Mouse (Mus musculus) forebrain, embryonic 11.5 days (tissue): Measurements from ENCODE around the gene Khdc4. TPM values are rescaled to one million over a fixed set of nuclear protein-coding genes. Genes with fewer than 3 reads are reported as not detected.
A peak's percentile ranks its signal among the peaks of the same experiment; 100 is the strongest.

ENCODE experiments used
- ATAC-seq: fragments of 200-750 bp; cut with Nextera tagmentation; replicated peaks from 2 replicates; pipeline ENCODE4 v1.8.0; 2017; ENCODE audit warnings: moderate TSS enrichment; ENCODE audit not compliant: low FRiP score
- DNase-seq: peaks from one replicate; pipeline ENCODE4 v3.0.0-alpha.2; 2017; ENCODE audit warnings: low spot score
- H3K27ac ChIP-seq: fragments of 300-500 bp; sonication (generic); 2 replicates; pipeline ENCODE4 v1.5.1; 2014; ENCODE audit warnings: low read depth, low read length
- H3K27me3 ChIP-seq: fragments of 300-500 bp; sonication (generic); 2 replicates; pipeline ENCODE4 v1.6.1; 2014; ENCODE audit warnings: mild to moderate bottlenecking, low read length, mixed read lengths; ENCODE audit not compliant: control insufficient read depth, insufficient read depth
- H3K36me3 ChIP-seq: fragments of 300-500 bp; sonication (generic); 2 replicates; pipeline ENCODE4 v1.6.1; 2014; ENCODE audit warnings: mild to moderate bottlenecking, low read length, moderate library complexity, mixed read lengths; ENCODE audit not compliant: control insufficient read depth, insufficient read depth
- H3K4me1 ChIP-seq: fragments of 300-500 bp; sonication (generic); replicated peaks from 2 replicates; pipeline ENCODE4 v1.6.1; 2014; ENCODE audit warnings: low read length, mixed read lengths; ENCODE audit not compliant: control insufficient read depth, insufficient read depth
- H3K4me2 ChIP-seq: fragments of 300-500 bp; sonication (generic); 2 replicates; pipeline ENCODE4 v1.6.1; 2014; ENCODE audit warnings: low read depth, mild to moderate bottlenecking, low read length, moderate library complexity, mixed read lengths; ENCODE audit not compliant: severe bottlenecking
- H3K4me3 ChIP-seq: fragments of 300-500 bp; sonication (generic); 2 replicates; pipeline ENCODE4 v1.5.1; 2014; ENCODE audit warnings: low read depth, low read length
- H3K9ac ChIP-seq: fragments of 300-500 bp; sonication (generic); 2 replicates; pipeline ENCODE4 v1.6.1; 2014; ENCODE audit warnings: low read length
- H3K9me3 ChIP-seq: fragments of 300-500 bp; sonication (generic); 2 replicates; pipeline ENCODE4 v1.6.1; 2016; ENCODE audit warnings: low read length, mixed read lengths; ENCODE audit not compliant: control insufficient read depth
- WGBS: fragments of 180-500 bp; shearing (Covaris S2); extraction: QIAGEN DNeasy Blood & Tissue Kit; methylation state at CpG from one replicate; pipeline ENCODE4 v1.1.7; 2014; 5-methylcytosine and 5-hydroxymethylcytosine counted together
- polyA plus RNA-seq: library from polyadenylated mRNA; unstranded; fragments of >200 nt; fragmentation: Nextera tagmentation; extraction: Ambion mirVana; gene quantifications from 2 replicates; pipeline ENCODE4 v1.2.1, GENCODE M21; 2014

Khdc4 gene
- 111 and 116 TPM in 2 replicates for polyA plus RNA-seq

DNA sequence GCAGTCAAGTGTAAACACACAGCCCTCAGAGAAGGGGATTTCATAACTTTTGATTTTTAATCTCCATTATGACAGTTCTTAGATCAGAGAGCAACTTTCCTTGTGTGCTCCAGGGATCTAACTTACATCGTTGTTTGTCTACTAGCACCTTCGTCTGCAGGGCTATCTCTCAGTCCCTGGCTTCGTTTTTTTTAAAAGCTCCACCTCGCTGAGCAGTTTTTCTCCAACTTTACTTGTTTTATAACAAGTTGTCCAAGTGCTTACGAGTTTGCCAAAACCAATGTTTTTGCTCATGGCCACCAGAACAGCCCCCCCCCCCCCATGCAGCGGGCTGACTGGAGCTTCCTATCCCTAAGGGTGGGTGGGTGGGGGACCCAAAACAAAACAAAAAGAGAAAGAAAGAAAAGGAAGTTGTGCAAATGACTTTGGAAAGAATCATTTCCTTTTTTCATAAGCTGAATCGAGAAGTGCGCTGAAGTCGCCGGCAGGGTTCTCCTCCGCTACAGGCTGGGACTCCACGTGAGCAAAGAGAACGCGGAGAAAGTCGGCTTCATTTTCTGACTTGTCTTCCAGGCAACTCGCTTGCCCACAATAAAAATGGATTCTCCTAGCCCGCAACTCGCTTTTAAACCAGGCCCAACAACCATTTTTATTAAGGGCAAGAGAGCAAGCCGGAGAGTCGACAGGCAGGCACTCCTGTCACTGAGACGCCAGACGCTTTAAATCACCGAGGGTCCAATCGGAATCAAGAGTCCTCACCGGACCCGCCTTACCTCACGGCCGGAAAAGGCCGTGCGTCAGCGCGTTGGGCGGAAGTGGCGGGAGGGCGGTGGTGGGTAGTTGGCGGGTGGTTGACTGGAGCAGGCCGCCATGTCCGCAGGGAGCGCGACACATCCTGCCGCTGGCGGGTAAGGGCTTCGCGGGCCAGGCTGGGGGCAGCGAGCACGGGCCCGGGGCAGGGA lies at the start of gene Khdc4:
Gene Khdc4 (plus strand): TSS at position 824 of the 962 bp plus-strand sequence.
- under 1% methylated on average over 47 of the region's 47 CpGs for WGBS
- Histone ChIP-seq H3K36me3 (peaks cover 12% of the 10 kb centered on the region), H3K27me3 (no peaks in the 10 kb centered on the region), H3K4me3 (peak within 1 kb of the TSS; percentile 90), H3K27ac (peak within 1 kb of the TSS; percentile 88), H3K9ac (peak within 1 kb of the TSS; percentile 97), H3K4me1 (no peaks in the 10 kb centered on the region; the same call in 1 of the 2 replicates), H3K9me3 (no peaks in the 10 kb centered on the region), H3K4me2 (peak within 1 kb of the TSS; percentile 78)
- ATAC-seq (peak; percentile 99), DNase-seq (peak; percentile 98)

DNA sequence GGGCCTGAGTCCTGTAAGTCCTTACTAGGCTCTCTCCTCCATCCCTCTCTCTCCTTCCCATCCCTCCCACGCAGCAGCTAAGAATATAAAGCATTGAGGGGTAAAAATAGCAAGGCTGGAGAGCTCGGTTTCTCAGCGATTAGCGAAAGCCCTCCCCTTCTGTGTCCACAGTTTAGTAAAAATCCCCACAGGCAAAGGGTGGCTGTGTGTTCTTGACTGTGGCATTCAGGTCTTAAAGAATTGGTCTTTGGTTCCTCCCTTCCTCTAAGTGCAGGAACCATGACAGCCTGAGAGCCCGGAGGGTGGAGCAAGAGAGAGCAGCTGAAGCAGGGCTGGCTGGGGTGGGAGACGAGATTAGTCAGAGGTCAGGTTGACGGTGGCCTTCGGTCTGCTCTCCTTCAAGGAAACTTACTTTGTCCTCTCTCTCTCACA lies 49.0 kb upstream of the Khdc4 start:
- H3K27ac ChIP-seq: no peak overlapping the region
- no peak for ATAC-seq
- H3K9me3 ChIP-seq: no peaks in the 10 kb centered on the region
- DNase-seq: peak; percentile 44
- WGBS: 95% methylated on average over 8 of the region's 8 CpGs
- H3K27me3 ChIP-seq: no peaks in the 10 kb centered on the region
- H3K4me3 ChIP-seq: no peak overlapping the region
- no peak overlapping the region for H3K9ac ChIP-seq
- no peaks in the 10 kb centered on the region for H3K4me1 ChIP-seq
- H3K36me3 ChIP-seq: peaks cover 41% of the 10 kb centered on the region
- H3K4me2 ChIP-seq: no peak overlapping the region

DNA sequence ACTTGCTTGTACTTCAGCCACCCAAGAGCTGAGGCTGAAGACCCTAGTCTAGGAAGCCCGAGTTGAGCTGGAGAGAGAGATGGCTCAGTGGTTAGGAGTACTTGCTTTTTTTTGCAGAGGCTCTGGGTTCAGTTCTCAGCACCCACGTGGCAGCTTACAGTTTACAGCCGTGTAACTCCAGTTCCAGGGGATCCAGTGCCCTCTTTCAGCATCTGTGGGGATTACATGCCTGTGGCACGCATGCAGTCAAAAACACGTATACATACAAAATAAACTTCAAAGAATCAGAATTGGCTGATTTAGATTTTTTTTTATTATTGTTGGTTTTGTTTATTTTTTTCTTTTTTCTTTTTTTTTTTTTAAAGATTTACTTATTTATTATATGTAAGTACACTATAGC lies 48.5 kb upstream of the Khdc4 start:
- H3K4me1 ChIP-seq: no peaks in the 10 kb centered on the region
- H3K27ac ChIP-seq: no peak overlapping the region
- H3K27me3 ChIP-seq: no peaks in the 10 kb centered on the region
- H3K4me3 ChIP-seq: no peak overlapping the region
- no peaks in the 10 kb centered on the region for H3K9me3 ChIP-seq
- WGBS: 95% methylated on average over 5 of the region's 5 CpGs
- no peak overlapping the region for H3K4me2 ChIP-seq
- ATAC-seq: no peak
- no peak for DNase-seq
- no peak overlapping the region for H3K9ac ChIP-seq
- peaks cover 41% of the 10 kb centered on the region for H3K36me3 ChIP-seq

DNA sequence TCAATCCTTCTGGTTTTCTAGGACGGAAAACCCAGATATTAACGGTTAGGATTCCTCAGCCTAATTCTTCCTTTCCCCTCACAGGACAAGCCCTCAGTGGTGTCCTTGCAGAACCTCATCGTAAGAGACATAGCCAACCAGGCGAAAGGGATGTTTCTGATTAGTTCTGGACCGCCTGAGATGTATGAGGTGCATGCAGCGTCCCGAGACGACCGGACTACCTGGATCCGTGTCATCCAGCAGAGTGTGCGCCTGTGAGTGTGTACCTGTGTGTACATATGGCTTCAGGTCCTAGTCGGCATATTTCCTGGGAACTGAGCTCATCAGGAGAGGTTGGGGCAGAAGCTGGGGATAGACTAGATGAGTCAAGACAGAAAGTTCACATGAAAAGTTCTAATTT lies 46.4 kb upstream of the Khdc4 start:
- Histone ChIP-seq H3K4me3 (no peak overlapping the region), H3K4me2 (no peak overlapping the region), H3K27ac (no peak overlapping the region), H3K27me3 (no peaks in the 10 kb centered on the region), H3K4me1 (no peaks in the 10 kb centered on the region), H3K36me3 (peaks cover 35% of the 10 kb centered on the region), H3K9me3 (no peaks in the 10 kb centered on the region), H3K9ac (no peak overlapping the region)
- WGBS: 95% methylated on average over 12 of the region's 12 CpGs
- ATAC-seq (no peak), DNase-seq (no peak)

DNA sequence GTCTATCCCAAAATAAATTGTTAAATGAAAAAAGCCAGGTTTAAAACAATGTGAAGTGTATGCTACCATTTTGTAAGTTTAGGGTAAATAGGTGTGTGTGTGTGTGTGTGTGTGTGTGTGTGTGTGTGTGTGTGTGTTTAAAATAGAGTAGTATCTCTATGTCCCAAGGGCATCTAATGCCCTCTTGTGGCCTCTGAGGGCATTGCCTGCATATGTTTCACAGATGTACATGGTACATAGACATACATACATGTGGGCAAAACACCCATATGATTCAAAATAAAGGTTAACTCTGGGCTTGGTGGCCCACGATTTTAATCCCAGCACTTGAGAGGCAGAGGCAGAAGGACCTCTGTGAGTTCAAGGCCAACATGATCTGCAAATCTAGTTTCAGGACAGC lies 44.9 kb upstream of the Khdc4 start:
- peak; percentile 70 for DNase-seq
- Histone ChIP-seq H3K9ac (no peak overlapping the region), H3K4me3 (no peak overlapping the region), H3K27me3 (no peaks in the 10 kb centered on the region), H3K9me3 (no peaks in the 10 kb centered on the region), H3K4me2 (no peak overlapping the region), H3K4me1 (no peaks in the 10 kb centered on the region), H3K27ac (no peak overlapping the region), H3K36me3 (peaks cover 27% of the 10 kb centered on the region)
- WGBS: 81% methylated on average over 1 of the region's 1 CpGs
- no peak for ATAC-seq

DNA sequence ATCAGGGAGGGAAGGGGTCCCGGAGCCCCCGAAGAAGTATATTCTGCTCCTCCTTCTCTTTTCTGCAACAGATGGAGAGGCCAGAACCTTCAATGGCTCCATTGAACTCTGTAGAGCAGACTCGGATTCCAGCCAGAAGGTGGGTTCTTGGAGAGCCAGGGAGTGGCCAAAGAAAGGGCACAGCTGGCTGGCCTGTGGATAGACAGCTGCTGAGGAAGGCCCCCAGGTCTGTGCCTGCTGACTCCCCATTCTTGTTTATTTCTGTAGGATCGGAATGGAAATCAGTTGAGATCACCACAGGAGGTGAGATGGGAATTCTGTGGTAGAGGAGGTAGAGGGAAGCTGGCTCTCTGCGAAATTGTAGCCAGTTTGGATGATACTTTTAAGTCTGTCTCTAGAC lies 42.5 kb upstream of the Khdc4 start:
- Histone ChIP-seq H3K4me3 (no peak overlapping the region), H3K36me3 (peaks cover 31% of the 10 kb centered on the region), H3K9ac (no peak overlapping the region), H3K9me3 (no peaks in the 10 kb centered on the region), H3K4me1 (no peaks in the 10 kb centered on the region), H3K4me2 (no peak overlapping the region), H3K27ac (no peak overlapping the region), H3K27me3 (no peaks in the 10 kb centered on the region)
- no peak for ATAC-seq
- 91% methylated on average over 5 of the region's 5 CpGs for WGBS
- DNase-seq: no peak

DNA sequence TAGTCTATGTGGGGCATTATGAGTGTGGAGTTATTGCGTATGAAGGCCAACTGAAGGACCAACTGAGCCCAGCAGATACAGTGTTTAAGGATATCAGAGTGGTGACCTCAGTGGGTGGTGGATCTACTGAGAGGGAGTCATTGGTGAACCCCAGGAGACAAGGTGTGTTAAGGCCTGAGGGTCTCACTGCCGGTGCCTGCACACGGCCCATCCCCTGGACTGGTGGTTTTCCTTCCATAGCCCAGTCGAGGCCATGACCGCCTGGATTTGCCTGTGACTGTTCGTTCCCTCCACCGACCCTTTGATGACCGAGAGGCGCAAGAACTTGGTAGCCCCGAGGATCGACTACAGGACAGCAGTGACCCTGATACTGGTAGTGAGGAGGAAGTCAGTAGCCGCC lies 39.7 kb upstream of the Khdc4 start:
- Histone ChIP-seq H3K4me2 (no peak overlapping the region), H3K4me3 (no peak overlapping the region), H3K9me3 (no peaks in the 10 kb centered on the region), H3K36me3 (peaks cover 22% of the 10 kb centered on the region), H3K27me3 (no peaks in the 10 kb centered on the region), H3K4me1 (no peaks in the 10 kb centered on the region), H3K27ac (no peak overlapping the region), H3K9ac (no peak overlapping the region)
- DNase-seq: no peak
- no peak for ATAC-seq
- WGBS: 92% methylated on average over 12 of the region's 12 CpGs

DNA sequence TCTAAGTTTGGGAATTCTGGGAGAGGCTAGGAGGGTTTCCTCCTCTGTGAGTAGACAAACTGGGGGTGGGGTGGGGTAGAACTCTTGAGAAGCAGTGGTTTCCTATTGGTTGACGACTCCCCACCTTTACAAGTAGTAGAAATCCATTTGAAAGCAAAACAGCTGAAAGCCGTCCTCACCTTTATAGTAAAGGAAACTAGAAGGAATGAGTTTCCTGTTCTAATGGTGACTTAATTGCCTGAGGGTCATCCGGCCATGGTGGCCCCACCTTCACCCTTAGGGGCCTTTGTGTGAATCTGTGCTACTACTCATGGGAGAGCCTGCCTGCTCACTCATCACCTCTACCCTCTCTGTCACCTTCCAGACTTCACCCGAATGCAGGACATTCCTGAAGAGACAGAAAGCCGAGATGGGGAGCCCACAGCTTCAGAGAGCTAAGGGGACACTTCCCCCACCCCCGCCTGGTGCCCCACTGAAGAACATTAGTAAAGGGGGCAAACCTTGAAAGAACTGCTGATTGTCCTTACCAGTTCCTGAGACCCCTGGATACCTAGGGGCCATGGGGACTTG lies 39.1 kb upstream of the Khdc4 start:
- 89% methylated on average over 6 of the region's 6 CpGs for WGBS
- no peak overlapping the region for H3K9ac ChIP-seq
- no peak for DNase-seq
- no peak overlapping the region for H3K4me2 ChIP-seq
- no peaks in the 10 kb centered on the region for H3K27me3 ChIP-seq
- H3K36me3 ChIP-seq: peaks cover 22% of the 10 kb centered on the region
- H3K27ac ChIP-seq: no peak overlapping the region
- ATAC-seq: no peak
- no peak overlapping the region for H3K4me3 ChIP-seq
- H3K9me3 ChIP-seq: no peaks in the 10 kb centered on the region
- no peaks in the 10 kb centered on the region for H3K4me1 ChIP-seq
